Mouse (Mus musculus): ENCODE measurements around the gene Ext2.

Gene Ext2

GRCm38 (mm10) chr2:93619208-93619849, 203.0 kb downstream of the Ext2 start:
- DNase-seq (ENCODE audit: low spot score): no peak

DNA sequence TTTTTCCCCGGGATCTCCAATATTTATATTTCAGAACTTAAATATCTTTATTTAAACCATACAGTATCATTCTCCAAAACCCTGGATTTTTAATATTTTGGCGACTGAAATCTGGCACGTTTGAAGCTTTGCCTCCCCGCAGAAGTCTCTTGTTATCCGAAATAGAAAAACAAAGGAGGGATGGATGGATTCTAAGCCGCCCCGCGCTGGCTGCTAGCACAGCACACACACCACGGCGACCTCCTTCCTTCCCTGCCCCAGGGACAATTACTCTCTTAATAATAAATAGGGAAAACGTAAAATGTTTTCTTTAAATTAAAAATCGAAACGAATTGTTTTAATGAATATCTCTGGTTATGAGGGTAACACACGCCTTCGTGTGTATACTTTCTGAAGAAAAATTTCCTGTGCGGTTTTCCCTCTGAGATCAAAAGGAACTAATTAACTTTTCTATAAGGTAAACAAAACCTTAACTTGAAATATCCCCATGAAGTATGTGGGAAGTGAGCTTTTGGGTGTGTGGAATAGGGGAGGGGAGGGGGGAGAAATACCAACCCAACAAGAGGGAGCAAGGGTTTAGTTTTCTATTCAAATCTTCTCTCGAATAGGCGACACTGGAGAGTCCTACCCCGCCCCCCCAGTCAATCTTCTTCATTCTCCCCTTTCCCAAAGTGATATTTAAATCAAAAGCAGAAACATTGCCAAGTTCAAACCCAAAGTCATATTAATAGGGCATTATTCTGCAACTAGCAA, 203.7 kb downstream of the Ext2 start:
- DNase-seq (ENCODE audit: low spot score): no peak

DNA sequence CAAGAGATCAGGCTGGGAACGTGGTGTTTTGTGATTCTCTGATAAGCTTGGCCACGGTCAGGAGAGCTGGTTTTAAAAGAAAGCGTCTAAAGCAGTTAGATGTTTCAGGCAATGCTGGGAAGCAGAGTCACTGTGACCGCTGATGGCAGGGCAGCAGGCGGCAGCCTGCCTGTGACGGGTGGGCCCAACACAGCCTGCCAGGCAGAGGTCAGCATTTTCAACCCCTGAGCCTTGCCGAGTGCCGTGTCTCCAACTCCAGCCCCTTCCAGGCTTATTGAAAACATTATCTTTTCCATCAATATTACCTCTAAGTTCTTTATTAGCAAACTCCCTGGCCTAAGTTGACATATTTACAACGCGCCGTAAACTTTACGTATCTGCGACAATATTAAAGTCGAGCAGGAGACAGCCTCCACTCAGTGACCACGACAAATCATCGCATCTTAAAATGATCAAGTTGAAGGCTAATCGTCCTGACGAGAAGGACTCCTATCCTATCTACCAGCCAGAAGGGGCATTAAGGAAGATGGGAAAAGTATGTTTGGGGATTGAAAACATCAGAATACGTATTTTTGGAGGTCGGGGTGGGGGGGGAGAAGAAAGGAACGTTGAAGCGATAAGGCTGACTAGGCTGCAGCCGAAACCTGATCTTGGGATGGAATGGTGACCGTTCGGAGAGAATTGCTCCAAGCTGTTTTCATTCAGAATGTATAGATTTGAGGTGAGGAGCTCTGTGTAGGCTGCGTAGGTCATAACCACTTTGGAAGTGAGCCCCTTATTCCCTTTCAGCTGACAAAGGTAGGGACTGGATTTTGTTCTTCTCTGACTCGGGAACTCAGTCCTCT, 206.3 kb downstream of the Ext2 start:
- DNase-seq (ENCODE audit: low spot score): no peak

DNA sequence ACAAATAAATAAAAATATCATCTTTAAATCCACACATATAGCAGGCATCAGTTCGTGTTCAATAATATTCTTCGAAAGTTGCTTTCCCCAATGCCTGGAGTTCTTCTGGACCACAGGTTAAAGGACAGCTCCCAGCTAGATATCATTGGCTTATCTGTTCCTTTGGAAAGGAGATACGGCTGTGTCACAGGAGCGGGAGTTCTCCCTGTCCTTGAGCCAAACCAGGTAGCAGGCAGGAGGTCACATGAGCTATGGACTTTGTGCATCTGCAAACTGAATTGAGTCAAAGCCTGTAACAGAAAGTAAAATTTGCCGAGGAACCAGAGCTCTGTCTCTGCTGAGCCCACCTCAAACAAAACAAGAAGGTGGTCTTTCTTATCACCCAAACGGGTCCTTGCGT, 209.3 kb downstream of the Ext2 start:
- DNase-seq (ENCODE audit: low spot score): no peak
